Mouse (Mus musculus) erythroblast, embryonic 14.5 days (primary cell): ENCODE results near the gene Acp6. TPM values are rescaled to one million over a fixed set of nuclear protein-coding genes. Genes with fewer than 3 reads are reported as not detected.
A peak's percentile ranks its signal among the peaks of the same experiment; 100 is the strongest.
"Not testable (repeated sequence)": the region's sequence is repeated elsewhere in the genome, so short reads cannot be mapped to it uniquely, and the experiment has no call there.

Experiments used
- H3K27me3 ChIP-seq: 2 replicates; pipeline ENCODE4 v1.6.1; 2012; ENCODE audit warnings: inconsistent platforms; ENCODE audit not compliant: control insufficient read depth
- H3K36me3 ChIP-seq: 2 replicates; pipeline ENCODE4 v1.6.1; 2012; ENCODE audit warnings: mild to moderate bottlenecking, inconsistent platforms; ENCODE audit not compliant: control insufficient read depth
- H3K4me1 ChIP-seq: 2 replicates; pipeline ENCODE4 v1.6.1; 2012; ENCODE audit warnings: inconsistent platforms; ENCODE audit not compliant: control insufficient read depth
- H3K4me3 ChIP-seq: replicated peaks from 2 replicates; pipeline ENCODE3; 2012; ENCODE audit warnings: moderate library complexity, mild to moderate bottlenecking, inconsistent platforms
- H3K9me3 ChIP-seq: 2 replicates; pipeline ENCODE4 v1.6.1; 2012; ENCODE audit warnings: low read length, inconsistent platforms, mixed read lengths; ENCODE audit not compliant: control insufficient read depth
- GATA1 ChIP-seq: IDR thresholded peaks from 2 replicates; pipeline ENCODE4 v1.6.1; 2012; ENCODE audit warnings: low read length, inconsistent platforms, mixed read lengths
- TAL1 ChIP-seq: IDR thresholded peaks from 3 replicates; pipeline ENCODE4 v1.6.1; 2012; ENCODE audit warnings: low read length, inconsistent platforms, mixed read lengths
- polyA plus RNA-seq: library from polyadenylated mRNA; stranded (reverse); fragments of >175 nt; gene quantifications from 2 replicates; pipeline ENCODE4 v1.2.3, GENCODE M21; 2012

Gene Acp6
- polyA plus RNA-seq: 0.23 and 0.34 TPM in 2 replicates

- Histone ChIP-seq H3K36me3 (peaks cover 2% of the 10 kb centered on the region; the same call in 1 of the 2 replicates), H3K9me3 (no peaks in the 10 kb centered on the region), H3K4me3 (peak within 1 kb of the TSS; percentile 66), H3K4me1 (peaks cover 20% of the 10 kb centered on the region), H3K27me3 (no peaks in the 10 kb centered on the region)
- no peak for TF ChIP-seq GATA1
- TF ChIP-seq TAL1: no peak
Observed at GRCm38 (mm10) chr3:97158611-97159508, at the start of gene Acp6. Acp6 (plus strand) TSS chr3:97158777.

- no peak overlapping the region for H3K4me3 ChIP-seq
- H3K9me3 ChIP-seq: peaks cover 4% of the 10 kb centered on the region
- no peaks in the 10 kb centered on the region for H3K4me1 ChIP-seq
- TF ChIP-seq GATA1: no peak
- no peak for TF ChIP-seq TAL1
- no peaks in the 10 kb centered on the region for H3K36me3 ChIP-seq
- no peaks in the 10 kb centered on the region for H3K27me3 ChIP-seq
Observed at GRCm38 (mm10) chr3:97117511-97117910, 41.1 kb upstream of the Acp6 start.

- Histone ChIP-seq H3K4me3 (no peak overlapping the region), H3K4me1 (no peaks in the 10 kb centered on the region), H3K27me3 (no peaks in the 10 kb centered on the region), H3K36me3 (no peaks in the 10 kb centered on the region), H3K9me3 (peaks cover 4% of the 10 kb centered on the region)
- no peak for TF ChIP-seq GATA1
Observed at GRCm38 (mm10) chr3:97118313-97118712, 40.3 kb upstream of the Acp6 start.

- no peaks in the 10 kb centered on the region for H3K27me3 ChIP-seq
- H3K4me1 ChIP-seq: no peaks in the 10 kb centered on the region
- H3K36me3 ChIP-seq: no peaks in the 10 kb centered on the region
- H3K9me3 ChIP-seq: peaks cover 4% of the 10 kb centered on the region
- H3K4me3 ChIP-seq: no peak overlapping the region
- TF ChIP-seq GATA1 (no peak), TAL1 (no peak)
Observed at GRCm38 (mm10) chr3:97124193-97124592, 34.4 kb upstream of the Acp6 start.

- Histone ChIP-seq H3K27me3 (no peaks in the 10 kb centered on the region), H3K4me1 (no peaks in the 10 kb centered on the region), H3K9me3 (peaks cover 3% of the 10 kb centered on the region; the same call in 1 of the 2 replicates), H3K4me3 (no peak overlapping the region), H3K36me3 (no peaks in the 10 kb centered on the region)
- TF ChIP-seq GATA1 (no peak), TAL1 (no peak)
Observed at GRCm38 (mm10) chr3:97129410-97129809, 29.2 kb upstream of the Acp6 start.

- not testable (repeated sequence) for H3K27me3 ChIP-seq, H3K36me3 ChIP-seq, H3K9me3 ChIP-seq, H3K4me3 ChIP-seq, H3K4me1 ChIP-seq
Observed at GRCm38 (mm10) chr3:97137666-97138065, 20.9 kb upstream of the Acp6 start.

GRCm38 (mm10) chr3:97151092-97151491, 7.5 kb upstream of the Acp6 start:
- no peaks in the 10 kb centered on the region for H3K27me3 ChIP-seq
- no peaks in the 10 kb centered on the region for H3K36me3 ChIP-seq
- H3K9me3 ChIP-seq: no peaks in the 10 kb centered on the region
- no peak overlapping the region for H3K4me3 ChIP-seq
- H3K4me1 ChIP-seq: no peaks in the 10 kb centered on the region
- TF ChIP-seq GATA1 (no peak), TAL1 (no peak)

- H3K36me3 ChIP-seq: no peaks in the 10 kb centered on the region
- H3K4me3 ChIP-seq: no peak overlapping the region
- TF ChIP-seq TAL1 (no peak), GATA1 (no peak)
- no peaks in the 10 kb centered on the region for H3K27me3 ChIP-seq
- peaks cover 20% of the 10 kb centered on the region for H3K4me1 ChIP-seq
- H3K9me3 ChIP-seq: no peaks in the 10 kb centered on the region
Observed at GRCm38 (mm10) chr3:97156431-97156830, 2.1 kb upstream of the Acp6 start.

GRCm38 (mm10) chr3:97157308-97157707, 1.3 kb upstream of the Acp6 start:
- Histone ChIP-seq H3K9me3 (no peaks in the 10 kb centered on the region), H3K36me3 (no peaks in the 10 kb centered on the region), H3K4me1 (peaks cover 20% of the 10 kb centered on the region), H3K4me3 (no peak overlapping the region), H3K27me3 (no peaks in the 10 kb centered on the region)
- TF ChIP-seq TAL1: no peak
